Mouse (Mus musculus) kidney, postnatal 10 days (tissue): ENCODE measurements around the gene Cacna1e.
A peak's percentile ranks its signal among the peaks of the same experiment; 100 is the strongest.

ENCODE experiments used
- DNase-seq: peaks from one replicate; pipeline ENCODE4 v3.0.0; 2021; ENCODE audit warnings: mixed read lengths

The Cacna1e gene

DNA sequence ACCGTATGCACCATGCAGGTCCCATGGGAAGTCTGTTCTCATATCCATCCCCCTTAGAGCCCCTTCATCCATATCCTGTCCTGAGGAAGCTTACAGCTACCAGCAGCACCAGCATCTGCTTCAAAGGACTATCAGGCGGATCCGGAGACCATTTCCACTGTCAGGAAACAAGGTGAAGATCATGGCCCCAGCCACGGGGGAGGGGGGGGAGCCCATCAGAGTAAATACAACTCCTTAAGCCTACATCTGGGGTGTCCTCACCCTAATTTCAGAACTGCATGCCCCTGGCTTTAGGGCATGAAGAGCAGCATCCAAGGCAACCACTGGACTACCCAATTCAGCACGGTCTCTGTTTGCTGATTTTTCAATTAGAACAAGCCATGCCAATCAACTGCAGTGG lies 47.8 kb downstream of the Cacna1e start:
- DNase-seq, result no peak

- DNase-seq, result no peak
These were observed 52.1 kb downstream of the Cacna1e start for GRCm38 (mm10) chr1:154832168-154832539.

- no peak for DNase-seq
These were observed 52.8 kb downstream of the Cacna1e start for GRCm38 (mm10) chr1:154831269-154832167.

DNA sequence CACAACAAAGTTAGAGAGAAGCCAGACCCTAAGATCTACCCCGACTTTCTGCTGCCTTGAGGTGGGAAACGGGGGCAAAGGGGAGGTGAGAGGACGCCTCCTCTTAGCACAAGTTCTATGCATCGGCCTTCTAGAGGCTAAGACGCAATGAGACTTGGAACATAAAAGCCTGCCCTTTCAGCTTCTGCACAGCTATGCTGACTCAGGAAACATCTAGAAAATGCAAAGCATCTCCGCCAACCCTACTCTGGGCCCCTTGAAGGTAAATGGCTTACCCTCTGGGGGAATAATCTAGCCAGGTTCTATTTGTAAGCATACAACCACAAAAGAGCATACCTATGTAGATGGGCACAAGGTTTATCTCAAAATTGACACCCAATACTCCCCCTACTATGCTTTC lies 54.2 kb downstream of the Cacna1e start:
- DNase-seq, result no peak

GRCm38 (mm10) chr1:154823098-154823497 lies 61.2 kb downstream of the Cacna1e start:
- DNase-seq, result no peak

DNA sequence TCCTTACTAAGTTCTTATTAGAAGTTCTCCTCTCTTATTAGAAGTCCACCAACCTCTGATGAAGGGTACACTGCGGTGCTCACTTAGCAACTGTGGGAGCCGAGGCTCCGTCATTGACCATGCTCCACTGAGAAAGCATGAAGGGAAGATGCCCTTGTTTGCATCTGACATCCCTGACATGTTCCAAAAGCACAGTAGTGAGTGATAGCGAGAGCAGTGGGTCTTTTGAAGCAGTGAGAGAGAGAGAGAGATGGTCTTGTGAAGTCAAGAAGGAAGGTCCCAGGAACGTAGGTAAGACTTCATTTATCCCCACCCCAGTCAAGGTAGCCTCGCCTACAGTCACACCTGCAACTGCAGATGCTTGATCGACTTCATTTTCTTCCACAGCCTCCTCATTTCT lies 63.9 kb downstream of the Cacna1e start:
- no peak for DNase-seq

DNA sequence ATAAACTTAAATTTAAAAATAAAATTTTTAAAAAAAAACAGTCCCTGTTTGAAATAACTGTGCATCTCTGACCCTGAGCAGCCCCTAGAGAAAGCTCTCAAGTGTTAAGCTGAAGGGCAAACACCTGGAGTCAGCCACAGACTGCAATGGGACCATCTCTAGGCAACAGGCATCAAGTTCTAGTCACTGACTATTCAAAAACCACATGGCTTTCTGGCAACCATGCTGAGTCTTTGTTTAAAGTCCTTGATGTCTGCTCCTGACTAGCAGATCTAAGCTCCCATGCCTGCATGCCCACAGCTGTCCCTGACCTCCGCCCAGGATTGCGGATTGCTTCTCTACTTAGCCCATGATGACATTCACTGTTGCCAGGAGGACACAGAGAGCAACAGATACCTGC lies 64.3 kb downstream of the Cacna1e start:
- no peak for DNase-seq

GRCm38 (mm10) chr1:154818742-154819141 lies 65.6 kb downstream of the Cacna1e start:
- DNase-seq, result no peak

- no peak for DNase-seq
These were observed 67.5 kb downstream of the Cacna1e start for GRCm38 (mm10) chr1:154816836-154817235.

GRCm38 (mm10) chr1:154816267-154816666 lies 68.0 kb downstream of the Cacna1e start:
- no peak for DNase-seq

DNA sequence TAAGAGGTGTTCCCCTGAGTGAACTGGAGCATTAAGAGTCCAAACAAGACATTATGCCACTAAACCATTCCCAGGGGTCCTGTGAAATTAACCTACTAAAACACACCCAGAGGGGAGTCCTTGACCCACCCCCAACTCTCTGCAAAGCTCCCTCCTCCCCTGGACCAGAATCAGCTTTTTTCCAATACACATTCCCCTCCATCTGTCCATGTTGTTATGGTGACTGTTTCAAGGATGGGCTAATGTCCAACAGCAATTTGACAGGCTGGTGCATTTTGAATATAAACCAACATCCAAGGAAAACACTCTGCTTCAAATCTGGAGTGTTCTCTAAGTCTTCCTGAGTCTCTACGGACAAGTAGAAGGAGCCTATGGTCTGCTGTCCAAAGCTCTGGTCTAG lies 78.6 kb downstream of the Cacna1e start:
- DNase-seq, result no peak

GRCm38 (mm10) chr1:154805038-154805437 lies 79.3 kb downstream of the Cacna1e start:
- DNase-seq, result no peak

DNA sequence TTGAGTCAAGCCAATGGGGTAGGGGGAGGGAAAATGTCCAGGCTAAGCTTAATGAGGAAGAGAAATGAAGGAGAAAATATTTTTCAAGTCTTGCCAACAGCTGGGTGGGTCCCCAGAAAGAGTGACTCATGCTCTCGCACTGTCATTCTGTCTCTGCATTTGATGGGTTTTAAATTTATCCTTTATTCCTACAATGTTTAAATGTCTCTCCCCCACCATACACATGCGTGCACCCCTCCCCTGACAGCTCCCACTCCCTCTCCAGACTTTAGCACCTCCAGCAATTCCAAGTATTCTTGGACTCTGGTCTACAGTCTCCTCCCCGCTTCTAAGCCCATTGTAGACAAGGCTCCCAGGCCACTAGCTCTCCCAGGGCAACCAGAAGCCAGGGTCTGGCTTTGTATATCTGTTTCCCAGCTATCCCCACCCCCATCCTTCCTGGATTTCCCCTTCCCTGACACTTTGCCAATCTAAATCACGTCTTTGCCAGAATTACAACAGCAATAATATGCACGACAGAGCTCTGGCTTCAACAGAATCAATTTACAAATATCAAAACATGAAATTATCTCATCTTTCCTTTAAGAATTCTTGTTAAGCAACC lies 81.9 kb downstream of the Cacna1e start:
- DNase-seq, result no peak

DNA sequence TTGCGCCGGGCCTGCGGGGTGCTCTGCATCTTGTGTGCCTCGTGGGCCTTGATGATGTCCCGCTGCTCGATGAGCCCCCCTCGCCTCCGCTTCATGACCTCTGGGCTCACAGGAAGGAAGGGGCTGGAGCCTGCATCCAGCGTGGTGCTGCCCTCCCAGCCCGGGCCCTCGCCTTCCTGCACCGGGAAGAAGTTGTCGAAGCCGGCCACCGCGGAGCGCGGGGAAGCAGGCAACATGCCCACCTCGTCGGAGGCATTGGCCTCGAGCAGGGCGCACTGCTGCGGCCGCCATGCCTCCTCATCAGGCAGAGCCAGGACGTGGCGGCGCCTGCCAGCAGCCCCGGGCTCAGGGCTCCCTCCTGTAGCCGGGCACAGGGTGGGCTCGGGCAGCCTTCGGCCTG lies 85.0 kb downstream of the Cacna1e start:
- DNase-seq, result no peak

- DNase-seq, result no peak
These were observed 85.5 kb downstream of the Cacna1e start for GRCm38 (mm10) chr1:154798771-154799170.

- peak; percentile 67 for DNase-seq
These were observed 87.6 kb downstream of the Cacna1e start for GRCm38 (mm10) chr1:154796685-154797084.

DNA sequence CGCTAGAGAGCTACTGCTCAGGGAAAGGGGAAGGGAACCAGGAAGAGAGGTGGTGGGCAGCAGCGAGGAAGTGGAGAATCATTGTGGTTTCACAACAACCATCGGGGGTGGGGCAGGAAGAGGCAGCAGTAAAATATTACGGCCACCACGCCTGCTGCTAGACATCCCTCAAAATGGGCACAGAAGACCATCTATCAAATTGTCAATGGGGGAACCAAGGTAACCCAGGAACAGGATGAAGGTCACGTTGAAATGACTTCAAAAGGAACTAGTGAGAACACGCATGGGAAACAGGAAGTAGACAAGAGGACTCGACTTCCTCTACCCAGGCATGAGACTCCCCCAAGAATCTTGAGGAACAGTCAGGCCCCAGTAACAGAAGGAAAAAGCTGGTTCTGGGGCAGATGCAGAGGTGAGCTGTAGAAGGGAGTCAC lies 89.8 kb downstream of the Cacna1e start:
- DNase-seq, result peak; percentile 6

DNA sequence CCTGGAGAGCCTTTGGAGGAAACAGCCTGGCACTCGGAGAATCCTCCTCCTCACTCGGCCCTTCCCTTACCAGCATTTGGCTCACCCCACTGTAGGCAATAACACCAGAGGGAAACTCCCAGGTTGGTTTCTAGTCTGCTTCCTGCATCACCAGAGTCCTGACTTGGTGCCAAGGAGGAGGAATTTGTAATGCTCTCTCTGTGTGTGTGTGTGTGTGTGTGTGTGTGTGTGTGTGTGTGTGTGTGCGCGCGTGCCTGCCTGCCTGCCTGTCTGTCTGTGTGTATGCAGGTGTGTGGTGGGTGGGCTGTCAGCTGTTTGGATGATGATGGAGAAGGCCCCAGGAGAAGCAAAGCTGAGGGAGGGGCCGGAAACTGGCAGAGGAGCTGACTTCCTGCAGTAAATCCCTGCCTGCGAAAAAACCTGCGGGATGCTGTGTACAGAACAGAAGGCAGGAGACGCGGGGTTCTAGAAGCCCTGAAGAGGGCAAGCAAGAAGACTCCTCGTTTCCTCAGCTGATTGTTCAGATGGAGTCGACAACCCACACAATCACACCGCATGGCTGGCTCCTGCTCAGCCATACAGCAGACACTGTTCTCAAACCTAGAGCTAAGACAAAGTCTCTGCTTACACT lies 92.6 kb downstream of the Cacna1e start:
- peak; percentile 48 for DNase-seq

- no peak for DNase-seq
These were observed 95.8 kb downstream of the Cacna1e start for GRCm38 (mm10) chr1:154788491-154788890.

DNA sequence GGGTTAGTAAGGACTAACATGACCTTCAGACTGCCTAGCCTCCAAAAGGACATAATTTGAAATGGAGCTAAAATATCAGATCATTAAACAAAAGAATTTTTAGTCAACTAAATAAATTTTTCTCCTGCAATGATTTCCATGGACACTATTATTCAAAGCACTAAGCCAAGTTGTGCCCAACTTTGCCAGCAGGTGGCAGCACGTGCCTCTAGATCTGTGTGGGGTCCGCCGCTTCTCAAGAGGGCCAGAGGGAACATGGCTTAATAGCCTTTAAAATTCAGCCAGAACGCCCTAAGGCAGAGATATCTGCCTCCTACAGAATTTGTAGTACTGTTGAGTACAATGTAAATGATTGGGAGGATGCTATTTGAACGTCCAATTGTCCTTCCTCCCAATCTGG lies 96.2 kb downstream of the Cacna1e start:
- peak; percentile 90 for DNase-seq

DNA sequence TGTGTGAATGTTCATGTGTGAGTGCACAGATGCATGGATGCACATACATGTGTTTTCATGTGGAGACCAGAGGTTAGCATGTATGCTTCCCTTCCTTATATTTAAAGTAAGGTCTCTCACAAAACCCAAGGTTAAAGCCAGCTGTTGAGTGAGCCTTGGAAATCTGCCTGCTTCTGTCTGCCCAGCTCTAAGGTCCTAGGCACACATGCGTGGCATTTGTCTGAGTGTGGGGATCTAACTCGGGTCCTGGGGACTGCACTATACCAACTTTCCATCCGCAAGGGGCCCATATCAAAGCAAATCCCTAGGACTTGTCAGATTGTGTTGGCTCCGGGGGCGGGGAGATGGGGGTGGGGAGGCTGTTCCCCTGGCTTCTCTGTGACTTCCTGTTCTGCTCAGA lies 96.9 kb downstream of the Cacna1e start:
- DNase-seq, result no peak

DNA sequence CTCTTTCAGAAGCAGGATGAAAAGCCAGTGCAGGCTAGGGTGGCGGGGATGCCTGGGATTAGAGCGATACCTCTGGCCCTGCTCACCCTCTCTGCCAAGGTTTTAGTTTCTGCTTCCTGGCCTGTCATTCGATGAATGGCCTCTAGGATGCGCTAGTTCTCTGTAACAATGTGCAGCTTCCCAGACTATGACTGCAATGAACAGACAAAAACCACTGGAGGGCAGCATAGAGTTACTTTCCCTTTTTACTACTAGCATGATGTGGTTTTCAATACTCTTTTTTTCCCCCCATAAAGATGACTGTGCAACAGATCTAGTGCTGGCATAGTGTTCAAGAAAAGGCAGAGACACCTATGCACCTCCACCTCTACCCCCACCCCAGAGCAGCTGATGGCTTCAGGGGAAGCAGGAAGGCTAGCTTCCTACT lies 98.0 kb downstream of the Cacna1e start:
- peak; percentile 86 for DNase-seq

GRCm38 (mm10) chr1:154784862-154785261 lies 99.4 kb downstream of the Cacna1e start:
- peak; percentile 8 for DNase-seq

DNA sequence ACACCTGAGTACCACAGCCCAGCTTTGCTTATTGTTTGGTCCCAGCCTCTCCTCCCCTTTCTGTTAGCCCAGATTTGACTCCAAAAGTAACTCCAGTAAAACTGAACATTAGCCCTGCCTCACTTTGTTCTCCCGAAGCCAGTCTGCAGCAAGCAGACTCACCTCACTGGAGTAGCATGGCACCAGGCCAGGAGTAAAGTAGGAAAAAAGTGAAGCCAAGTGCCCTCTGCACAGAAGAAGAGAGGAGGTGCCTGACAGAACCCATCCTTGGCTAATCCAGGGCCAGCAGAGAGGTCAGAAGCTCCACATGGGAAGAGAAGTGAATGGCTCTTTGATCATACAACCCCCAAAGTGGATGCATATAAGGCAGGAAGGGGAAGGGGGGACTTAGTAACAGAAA lies 100.8 kb downstream of the Cacna1e start:
- DNase-seq, result peak; percentile 32
